Mouse (Mus musculus) embryonic facial prominence, embryonic 10.5 days (tissue): Measurements from ENCODE around the gene Prss38. TPM values are rescaled to one million over a fixed set of nuclear protein-coding genes. Genes with fewer than 3 reads are reported as not detected.
"Not testable (repeated sequence)": the region's sequence is repeated elsewhere in the genome, so short reads cannot be mapped to it uniquely, and the experiment has no call there.

ENCODE experiments used
- DNase-seq: peaks from one replicate; pipeline ENCODE4 v3.0.0-alpha.2; 2017; ENCODE audit warnings: low spot score
- H3K27ac ChIP-seq: fragments of 300-500 bp; sonication (generic); replicated peaks from 2 replicates; pipeline ENCODE4 v1.5.1; 2016; ENCODE audit warnings: mild to moderate bottlenecking
- H3K27me3 ChIP-seq: fragments of 300-500 bp; sonication (generic); replicated peaks from 2 replicates; pipeline ENCODE4 v1.6.1; 2016; ENCODE audit warnings: low read depth, mild to moderate bottlenecking; ENCODE audit not compliant: poor library complexity, severe bottlenecking
- H3K36me3 ChIP-seq: fragments of 300-500 bp; sonication (generic); replicated peaks from 2 replicates; pipeline ENCODE4 v1.6.1; 2016; ENCODE audit warnings: mild to moderate bottlenecking, moderate library complexity
- H3K4me1 ChIP-seq: fragments of 300-500 bp; sonication (generic); 2 replicates; pipeline ENCODE4 v1.6.1; 2016
- H3K4me3 ChIP-seq: fragments of 300-500 bp; sonication (generic); 2 replicates; pipeline ENCODE4 v1.5.1; 2016; ENCODE audit warnings: mild to moderate bottlenecking, moderate library complexity
- H3K9me3 ChIP-seq: fragments of 300-500 bp; sonication (generic); 2 replicates; pipeline ENCODE4 v1.6.1; 2016; ENCODE audit warnings: mild to moderate bottlenecking
- WGBS: fragments of 180-500 bp; shearing (Covaris S2); methylation state at CpG from one replicate; pipeline ENCODE4 v1.1.7; 2016; 5-methylcytosine and 5-hydroxymethylcytosine counted together
- polyA plus RNA-seq: library from polyadenylated mRNA; unstranded; fragments of >200 nt; fragmentation: Nextera tagmentation; extraction: Ambion mirVana; gene quantifications from 2 replicates; pipeline ENCODE4 v1.2.1, GENCODE M21; 2016

The Prss38 gene
- polyA plus RNA-seq, 1 experiment from 2014 or later = not detected

- peaks cover 4% of the 10 kb centered on the region; the same call in 1 of the 2 replicates for H3K36me3 ChIP-seq
- no peaks in the 10 kb centered on the region for H3K27me3 ChIP-seq
- WGBS = 91% methylated on average over 5 of the region's 5 CpGs
- H3K4me3 ChIP-seq = no peak overlapping the region
- DNase-seq = no peak
- no peaks in the 10 kb centered on the region for H3K9me3 ChIP-seq
- H3K27ac ChIP-seq = peak overlapping the region; percentile 72
- peaks cover 46% of the 10 kb centered on the region for H3K4me1 ChIP-seq
Measured at GRCm38 (mm10) chr11:59394451-59394850, 19.0 kb upstream of the Prss38 start.

- Histone ChIP-seq H3K4me1 (peaks cover 44% of the 10 kb centered on the region), H3K4me3 (0 out of 2 replicates have a peak overlapping the region, but pooled peaks have one; percentile 21), H3K27me3 (no peaks in the 10 kb centered on the region), H3K27ac (peak overlapping the region; percentile 72), H3K36me3 (peaks cover 4% of the 10 kb centered on the region; the same call in 1 of the 2 replicates), H3K9me3 (no peaks in the 10 kb centered on the region)
- DNase-seq = peak; percentile 81
- WGBS = 18% methylated on average over 9 of the region's 9 CpGs
Measured at GRCm38 (mm10) chr11:59393591-59393990, 18.1 kb upstream of the Prss38 start.

GRCm38 (mm10) chr11:59392300-59392699 is 16.8 kb upstream of the Prss38 start:
- no peak overlapping the region for H3K4me3 ChIP-seq
- no peaks in the 10 kb centered on the region for H3K27me3 ChIP-seq
- H3K9me3 ChIP-seq = no peaks in the 10 kb centered on the region
- 74% methylated on average over 6 of the region's 6 CpGs for WGBS
- DNase-seq = no peak
- peaks cover 41% of the 10 kb centered on the region for H3K4me1 ChIP-seq
- H3K27ac ChIP-seq = 0 out of 2 replicates have a peak overlapping the region, but pooled peaks have one; percentile 57
- peaks cover 4% of the 10 kb centered on the region; the same call in 1 of the 2 replicates for H3K36me3 ChIP-seq

- Histone ChIP-seq H3K4me1 (peaks cover 56% of the 10 kb centered on the region), H3K27ac (no peak overlapping the region), H3K9me3 (no peaks in the 10 kb centered on the region), H3K27me3 (no peaks in the 10 kb centered on the region), H3K36me3 (no peaks in the 10 kb centered on the region), H3K4me3 (no peak overlapping the region)
- DNase-seq = no peak
- 81% methylated on average over 9 of the region's 9 CpGs for WGBS
Measured at GRCm38 (mm10) chr11:59390470-59390869, 15.0 kb upstream of the Prss38 start.

- WGBS = 64% methylated on average over 4 of the region's 4 CpGs
- DNase-seq = no peak
- no peak overlapping the region for H3K4me3 ChIP-seq
- H3K27ac ChIP-seq = peak overlapping the region; percentile 36
- H3K27me3 ChIP-seq = 0 out of 2 replicates have a peak, but pooled peaks cover 4% of the 10 kb centered on the region
- H3K36me3 ChIP-seq = no peaks in the 10 kb centered on the region
- no peaks in the 10 kb centered on the region for H3K9me3 ChIP-seq
- peaks cover 63% of the 10 kb centered on the region for H3K4me1 ChIP-seq
Measured at GRCm38 (mm10) chr11:59389617-59390016, 14.2 kb upstream of the Prss38 start.

- Histone ChIP-seq H3K36me3 (no peaks in the 10 kb centered on the region), H3K9me3 (no peaks in the 10 kb centered on the region), H3K4me3 (no peak overlapping the region), H3K4me1 (peaks cover 63% of the 10 kb centered on the region), H3K27me3 (0 out of 2 replicates have a peak, but pooled peaks cover 4% of the 10 kb centered on the region), H3K27ac (peak overlapping the region; percentile 36)
- 81% methylated on average over 4 of the region's 4 CpGs for WGBS
- no peak for DNase-seq
Measured at GRCm38 (mm10) chr11:59388806-59389205, 13.3 kb upstream of the Prss38 start.

- Histone ChIP-seq H3K27ac (peak overlapping the region; percentile 67), H3K27me3 (0 out of 2 replicates have a peak, but pooled peaks cover 4% of the 10 kb centered on the region), H3K4me3 (no peak overlapping the region), H3K4me1 (peaks cover 64% of the 10 kb centered on the region), H3K36me3 (no peaks in the 10 kb centered on the region), H3K9me3 (no peaks in the 10 kb centered on the region)
- 37% methylated on average over 4 of the region's 4 CpGs for WGBS
- peak; percentile 63 for DNase-seq
Measured at GRCm38 (mm10) chr11:59387471-59387870, 12.0 kb upstream of the Prss38 start.

- H3K27ac ChIP-seq = peak overlapping the region; percentile 81
- peak; percentile 66 for DNase-seq
- 0 out of 2 replicates have a peak, but pooled peaks cover 4% of the 10 kb centered on the region for H3K27me3 ChIP-seq
- no peaks in the 10 kb centered on the region for H3K36me3 ChIP-seq
- no peaks in the 10 kb centered on the region for H3K9me3 ChIP-seq
- H3K4me3 ChIP-seq = peak overlapping the region; percentile 32; the same call in 1 of the 2 replicates
- H3K4me1 ChIP-seq = peaks cover 65% of the 10 kb centered on the region
- WGBS = 6% methylated on average over 8 of the region's 8 CpGs
Measured at GRCm38 (mm10) chr11:59385123-59385522, 9.7 kb upstream of the Prss38 start.

GRCm38 (mm10) chr11:59384441-59384959 is 9.0 kb upstream of the Prss38 start:
- Histone ChIP-seq H3K27ac (peak overlapping the region; percentile 81), H3K27me3 (0 out of 2 replicates have a peak, but pooled peaks cover 4% of the 10 kb centered on the region), H3K36me3 (no peaks in the 10 kb centered on the region), H3K9me3 (no peaks in the 10 kb centered on the region), H3K4me3 (peak overlapping the region; percentile 24; the same call in 1 of the 2 replicates), H3K4me1 (peaks cover 62% of the 10 kb centered on the region)
- WGBS = 29% methylated on average over 7 of the region's 7 CpGs
- DNase-seq = peak; percentile 83

GRCm38 (mm10) chr11:59379547-59379946 is 4.1 kb upstream of the Prss38 start:
- Histone ChIP-seq H3K4me1 (peaks cover 18% of the 10 kb centered on the region), H3K9me3 (no peaks in the 10 kb centered on the region), H3K27ac (no peak overlapping the region), H3K36me3 (no peaks in the 10 kb centered on the region), H3K27me3 (no peaks in the 10 kb centered on the region), H3K4me3 (no peak overlapping the region)
- no peak for DNase-seq

- Histone ChIP-seq H3K27me3 (no peaks in the 10 kb centered on the region), H3K4me1 (0 out of 2 replicates have a peak, but pooled peaks cover 3% of the 10 kb centered on the region), H3K27ac (no peak overlapping the region), H3K9me3 (no peaks in the 10 kb centered on the region), H3K4me3 (no peak overlapping the region), H3K36me3 (no peaks in the 10 kb centered on the region)
- DNase-seq = no peak
- WGBS = 82% methylated on average over 3 of the region's 3 CpGs
Measured at GRCm38 (mm10) chr11:59377999-59378398, 2.5 kb upstream of the Prss38 start.

- H3K36me3 ChIP-seq = no peaks in the 10 kb centered on the region
- WGBS = 83% methylated on average over 11 of the region's 11 CpGs
- H3K27me3 ChIP-seq = no peaks in the 10 kb centered on the region
- H3K4me1 ChIP-seq = no peaks in the 10 kb centered on the region
- H3K4me3 ChIP-seq = no peak overlapping the region
- no peaks in the 10 kb centered on the region for H3K9me3 ChIP-seq
- no peak for DNase-seq
- H3K27ac ChIP-seq = no peak overlapping the region
Measured at GRCm38 (mm10) chr11:59369848-59370247, 5.6 kb downstream of the Prss38 start.

- H3K36me3 ChIP-seq, DNase-seq, H3K9me3 ChIP-seq, H3K4me1 ChIP-seq, H3K4me3 ChIP-seq, H3K27ac ChIP-seq, H3K27me3 ChIP-seq: not testable (repeated sequence)
- WGBS = 85% methylated on average over 4 of the region's 4 CpGs
Measured at GRCm38 (mm10) chr11:59367955-59368354, 7.5 kb downstream of the Prss38 start.
